Mouse (Mus musculus) layer of hippocampus, adult 8-10 months (tissue): ENCODE measurements at regions not wholly inside any gene's neighbourhood (a gene's known extent, or its start where the extent isn't known, plus 50 kb on each side); places are given as distances from the start of the nearest gene placed in this dataset.

Source experiments
- DNase-seq, 2 experiments: peaks; one replicate each; pipeline ENCODE4 v3.0.0; 2022; ENCODE audit warnings: low spot score in 2 of 2

- DNase-seq, result no peak
These were observed 369.3 kb upstream of the Gm10306 start for GRCm38 (mm10) chr4:94186997-94187396.

- no peak for DNase-seq
These were observed 368.0 kb upstream of the Gm10306 start for GRCm38 (mm10) chr4:94188354-94188753.

- peak in 1 of 2 experiments; percentile 7 for DNase-seq
These were observed 367.5 kb upstream of the Gm10306 start for GRCm38 (mm10) chr4:94188888-94189287.

GRCm38 (mm10) chr4:94190940-94191339 is 365.4 kb upstream of the Gm10306 start:
- no peak for DNase-seq

GRCm38 (mm10) chr4:94216265-94216664 is 340.1 kb upstream of the Gm10306 start:
- no peak for DNase-seq

- no peak for DNase-seq
These were observed 320.6 kb upstream of the Gm10306 start for GRCm38 (mm10) chr4:94235650-94236206.

GRCm38 (mm10) chr4:94256026-94256425 is 300.3 kb upstream of the Gm10306 start:
- no peak for DNase-seq

- no peak for DNase-seq
These were observed 295.2 kb upstream of the Gm10306 start for GRCm38 (mm10) chr4:94261136-94261535.

GRCm38 (mm10) chr4:94281732-94282131 is 274.6 kb upstream of the Gm10306 start:
- no peak for DNase-seq

- DNase-seq, result no peak
These were observed 264.2 kb upstream of the Gm10306 start for GRCm38 (mm10) chr4:94292150-94292549.

GRCm38 (mm10) chr4:94317298-94317697 is 239.0 kb upstream of the Gm10306 start:
- DNase-seq, result no peak

- DNase-seq, result no peak
These were observed 229.6 kb upstream of the Gm10306 start for GRCm38 (mm10) chr4:94326759-94327158.

GRCm38 (mm10) chr4:94343331-94343730 is 213.0 kb upstream of the Gm10306 start:
- peak in 1 of 2 experiments; percentile 9 for DNase-seq

- DNase-seq, result no peak
These were observed 207.1 kb upstream of the Gm10306 start for GRCm38 (mm10) chr4:94349273-94349672.

- no peak for DNase-seq
These were observed 199.4 kb upstream of the Gm10306 start for GRCm38 (mm10) chr4:94356982-94357381.

GRCm38 (mm10) chr4:94360810-94361527 is 195.4 kb upstream of the Gm10306 start:
- DNase-seq, result no peak

- no peak for DNase-seq
These were observed 194.7 kb upstream of the Gm10306 start for GRCm38 (mm10) chr4:94361528-94362217.

GRCm38 (mm10) chr4:94365375-94365774 is 191.0 kb upstream of the Gm10306 start:
- no peak for DNase-seq

GRCm38 (mm10) chr4:94367174-94367573 is 189.2 kb upstream of the Gm10306 start:
- DNase-seq, result no peak

- DNase-seq, result no peak
These were observed 185.4 kb upstream of the Gm10306 start for GRCm38 (mm10) chr4:94370981-94371380.

GRCm38 (mm10) chr4:94376256-94376655 is 180.1 kb upstream of the Gm10306 start:
- no peak for DNase-seq

GRCm38 (mm10) chr4:94385703-94386102 is 170.6 kb upstream of the Gm10306 start:
- no peak for DNase-seq

- DNase-seq, result no peak
These were observed 168.0 kb upstream of the Gm10306 start for GRCm38 (mm10) chr4:94388317-94388716.
